Mouse (Mus musculus): ENCODE measurements around the gene 4921504E06Rik. TPM values are rescaled to one million over a fixed set of nuclear protein-coding genes. Genes with fewer than 3 reads are reported as not detected.

Gene 4921504E06Rik
- total RNA-seq, 2 experiments from 2014 or later: not detected

DNA sequence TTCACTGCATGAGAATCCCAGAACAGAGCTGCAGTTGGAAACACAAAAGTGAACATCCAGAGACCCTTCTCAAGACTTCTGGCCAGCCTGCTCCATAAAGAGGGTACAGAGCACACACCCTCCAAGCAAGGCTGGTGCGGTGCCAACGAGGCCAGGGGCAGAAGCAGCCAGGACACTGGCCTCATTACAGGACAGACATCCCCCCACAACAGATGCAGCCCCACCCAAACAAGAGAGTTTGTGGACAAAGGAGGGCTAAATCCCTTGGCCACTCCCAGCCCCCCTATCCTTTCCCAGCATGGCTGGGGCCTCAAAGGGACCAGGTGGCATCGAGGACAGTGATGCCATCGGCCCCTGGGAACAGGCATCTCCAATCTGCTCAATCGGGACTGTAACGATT, 130.6 kb downstream of the 4921504E06Rik start:
- DNase-seq (ENCODE audit: low spot score in 2 of 2): no peak

DNA sequence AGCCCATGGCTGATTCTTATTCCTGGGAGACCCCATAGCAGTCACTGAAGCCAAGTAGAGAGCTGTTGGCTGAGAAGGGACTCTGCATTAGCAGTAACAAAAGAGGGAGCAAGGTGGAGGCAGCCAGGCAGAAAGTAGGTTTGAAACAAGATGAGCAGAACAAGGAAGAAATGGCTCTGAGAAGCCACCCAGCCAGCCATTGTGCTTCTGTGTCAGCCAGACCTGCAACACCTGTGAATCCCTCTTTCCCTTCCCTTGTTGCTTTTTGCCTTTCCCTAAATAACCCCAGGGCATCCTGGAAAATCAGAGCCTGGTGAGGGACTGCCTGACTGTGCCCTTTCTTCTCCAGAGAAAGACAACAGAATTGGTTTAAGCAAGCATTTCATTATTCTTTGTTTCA, 131.5 kb downstream of the 4921504E06Rik start:
- no peak for DNase-seq (ENCODE audit: low spot score in 2 of 2)

DNA sequence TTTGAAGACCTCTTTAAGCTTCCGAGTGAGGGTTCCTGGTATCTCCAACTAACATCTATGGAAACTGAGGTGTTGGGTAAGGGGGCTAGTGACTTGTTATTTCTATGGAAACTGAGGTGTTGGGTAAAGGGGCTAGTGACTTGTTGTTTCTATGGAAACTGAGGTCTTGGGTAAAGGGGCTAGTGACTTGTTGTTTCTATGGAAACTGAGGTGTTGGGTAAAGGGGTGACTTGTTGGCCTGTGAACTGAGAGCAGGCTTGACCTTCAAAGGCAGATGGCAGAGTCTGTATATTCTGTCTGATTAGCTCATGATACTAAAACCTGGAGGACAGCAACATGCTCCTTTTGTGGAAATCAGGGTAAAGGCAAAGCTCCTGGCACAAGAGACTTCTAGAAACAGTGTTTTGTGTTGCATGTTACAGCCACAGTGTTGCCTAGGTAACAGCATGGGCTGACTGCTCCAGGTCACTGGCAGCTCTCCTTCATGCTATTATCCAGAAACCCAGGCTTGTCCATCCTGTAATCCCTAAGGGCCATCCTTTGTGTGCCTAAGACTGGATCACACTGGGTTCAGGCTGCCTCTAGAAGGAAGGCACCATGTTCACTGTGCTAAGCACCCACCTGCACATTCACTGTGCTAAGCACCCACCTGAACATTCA, 133.9 kb downstream of the 4921504E06Rik start:
- DNase-seq (ENCODE audit: low spot score in 2 of 2): no peak

DNA sequence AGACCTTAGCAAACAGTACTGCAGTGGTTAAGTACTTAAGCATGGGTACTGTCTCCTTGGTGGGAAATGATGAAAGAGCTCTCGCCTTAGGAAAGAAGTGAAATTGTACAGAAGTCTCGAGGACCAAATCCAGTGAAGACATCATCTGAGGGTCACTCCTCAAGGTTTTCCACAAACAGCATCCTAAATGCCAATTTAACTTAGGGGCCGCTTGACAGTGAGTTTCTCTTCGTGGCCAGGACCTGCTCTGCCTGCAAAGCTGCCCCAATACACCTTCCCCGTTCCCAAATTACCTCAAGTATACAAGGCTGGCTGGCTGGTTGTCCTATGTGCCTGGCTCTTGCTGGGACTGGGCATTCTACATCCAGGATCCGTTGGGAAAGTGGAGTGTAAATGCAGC, 137.6 kb downstream of the 4921504E06Rik start:
- no peak for DNase-seq (ENCODE audit: low spot score in 2 of 2)

DNA sequence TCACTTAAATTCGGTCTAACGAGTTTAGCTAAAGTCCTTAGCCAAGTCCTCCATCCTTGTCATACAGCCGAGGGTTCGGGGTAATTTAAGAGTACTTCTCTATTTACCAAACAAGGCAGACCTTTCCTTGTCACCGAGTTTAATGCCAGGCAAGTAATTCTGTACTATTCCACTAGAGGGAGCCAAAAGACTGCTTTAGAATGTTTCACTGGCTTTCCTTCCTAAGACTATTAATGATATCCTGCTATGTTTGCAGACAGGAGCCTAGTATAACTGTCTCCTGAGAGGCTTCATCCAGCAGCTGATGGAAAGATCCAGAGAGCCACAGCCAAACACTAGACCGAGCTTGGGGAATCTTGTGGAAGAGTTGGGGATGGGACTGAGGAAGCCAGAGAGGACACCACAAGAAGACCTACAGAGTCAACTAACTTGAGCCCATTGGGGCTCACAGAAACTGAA, 138.6 kb downstream of the 4921504E06Rik start:
- no peak for DNase-seq (ENCODE audit: low spot score in 2 of 2)

DNA sequence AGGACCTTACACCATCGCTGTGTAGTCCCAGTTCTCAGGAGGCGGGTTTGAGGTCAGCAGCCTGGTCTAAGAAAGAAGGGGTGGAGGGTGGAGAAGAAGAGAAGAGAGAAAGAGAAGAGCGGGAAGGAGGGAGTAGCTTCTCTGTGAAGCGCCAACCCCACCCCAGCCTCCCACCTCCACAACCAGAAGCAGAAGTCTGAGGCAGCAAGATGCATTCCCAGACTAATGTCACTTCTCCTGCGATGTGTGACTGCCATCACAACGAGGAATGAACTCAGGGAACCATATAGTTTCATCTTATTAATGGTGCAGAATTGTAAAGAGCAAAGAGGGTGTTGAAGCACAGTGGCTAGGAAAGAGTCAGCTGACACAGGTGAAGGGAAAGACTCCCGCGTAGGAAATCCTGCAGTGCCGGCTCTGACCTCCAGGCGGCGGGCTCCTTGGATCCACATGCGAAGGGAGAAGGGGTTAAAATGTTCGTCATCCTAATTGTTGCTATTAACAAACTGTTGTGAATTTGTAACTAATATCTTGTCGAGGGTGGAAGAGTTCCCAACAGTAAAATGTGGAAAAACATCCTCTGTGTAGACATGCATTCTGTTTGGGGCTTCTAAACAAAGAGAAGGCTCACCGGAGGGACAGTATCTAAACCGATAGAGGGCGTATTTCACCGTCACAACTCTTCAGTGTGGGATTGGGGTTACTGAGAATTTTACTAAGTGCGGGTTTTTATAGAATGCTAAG, 139.3 kb downstream of the 4921504E06Rik start:
- peak in 1 of 2 experiments; percentile 54 for DNase-seq (ENCODE audit: low spot score in 2 of 2)

Other genes with a start within 250 kb of the 4921504E06Rik start
- 1 to 10 TPM; 4.0 to 6.7 TPM for gene Msrb2, start 182.5 kb downstream of the 4921504E06Rik start, total RNA-seq (2021)
- gene Ptf1a, start 108.3 kb downstream of the 4921504E06Rik start, total RNA-seq (2021): not detected
- 10 to 100 TPM; 22.1 to 34.4 TPM for gene Otud1, start 103.8 kb upstream of the 4921504E06Rik start, total RNA-seq (2021)

Measured in gastrocnemius, postnatal 4 days (tissue).